Mouse (Mus musculus): ENCODE measurements around the gene Wipi2. TPM values are rescaled to one million over a fixed set of nuclear protein-coding genes. Genes with fewer than 3 reads are reported as not detected.

Wipi2 gene
- polyA plus RNA-seq, 1 experiment from 2014 or later, result 58.2 TPM

GRCm38 (mm10) chr5:142719897-142720296 lies 92.4 kb downstream of the Wipi2 start:
- 84% methylated on average over 13 of the region's 13 CpGs for WGBS
- Histone ChIP-seq H3K9me3 (no peaks in the 10 kb centered on the region), H3K27me3 (ENCODE audit: poor library complexity, severe bottlenecking) (no peaks in the 10 kb centered on the region; the same call in 1 of the 2 replicates), H3K36me3 (replicated peaks) (peaks cover 40% of the 10 kb centered on the region), H3K4me1 (peaks cover 13% of the 10 kb centered on the region), H3K27ac (no peak overlapping the region), H3K4me3 (no peak overlapping the region)
- DNase-seq (ENCODE audit: extremely low spot score, low spot score), result no peak

Other genes starting within 250 kb of the Wipi2 start
- gene Foxk1, start 226.2 kb upstream of the Wipi2 start, polyA plus RNA-seq (2016; fragmentation: Nextera tagmentation; extraction: Ambion mirVana), result 4.3 and 5.2 TPM in 2 replicates
- gene Ap5z1, start 163.8 kb upstream of the Wipi2 start, polyA plus RNA-seq (2016; fragmentation: Nextera tagmentation; extraction: Ambion mirVana), result 10.6 and 12.5 TPM in 2 replicates
- gene Papolb, start 97.6 kb upstream of the Wipi2 start, polyA plus RNA-seq (2016; fragmentation: Nextera tagmentation; extraction: Ambion mirVana), result 0.06 and 0.21 TPM in 2 replicates
- gene Radil, start 76.6 kb upstream of the Wipi2 start, polyA plus RNA-seq (2016; fragmentation: Nextera tagmentation; extraction: Ambion mirVana), result 2.2 and 2.8 TPM in 2 replicates
- gene Mmd2, start 18.9 kb upstream of the Wipi2 start, polyA plus RNA-seq (2016; fragmentation: Nextera tagmentation; extraction: Ambion mirVana), result 1.6 and 2.0 TPM in 2 replicates
- 19.8 and 21.4 TPM in 2 replicates for gene Slc29a4, start 64.8 kb downstream of the Wipi2 start, polyA plus RNA-seq (2016; fragmentation: Nextera tagmentation; extraction: Ambion mirVana)
- 21.5 and 22.7 TPM in 2 replicates for gene Tnrc18, start 190.0 kb downstream of the Wipi2 start, polyA plus RNA-seq (2016; fragmentation: Nextera tagmentation; extraction: Ambion mirVana)